Mouse (Mus musculus): Measurements from ENCODE around the gene Irgc1. TPM values are rescaled to one million over a fixed set of nuclear protein-coding genes. Genes with fewer than 3 reads are reported as not detected.
"Not testable (repeated sequence)": the region's sequence is repeated elsewhere in the genome, so short reads cannot be mapped to it uniquely, and the experiment has no call there.

Irgc1 gene
- not detected in 2 replicates for polyA plus RNA-seq (2015; fragmentation: Nextera tagmentation; extraction: Ambion mirVana)

GRCm38 (mm10) chr7:24451855-24452311, at the start of gene Irgc1:
Gene Irgc1 (minus strand): TSS chr7:24452297.
- Histone ChIP-seq H3K4me3 (ENCODE audit: low read depth, low read length) (no peak within 1 kb of the TSS), H3K27me3 (ENCODE audit: control insufficient read depth, insufficient read depth, low read depth, low read length) (no peaks in the 10 kb centered on the region), H3K4me1 (ENCODE audit: control insufficient read depth, low read depth, low read length) (peaks cover 4% of the 10 kb centered on the region), H3K4me2 (ENCODE audit: low read depth, low read length) (no peak within 1 kb of the TSS), H3K9ac (ENCODE audit: low read depth, low read length) (no peak within 1 kb of the TSS), H3K9me3 (replicated peaks; ENCODE audit: control insufficient read depth, low read length) (no peaks in the 10 kb centered on the region), H3K27ac (ENCODE audit: low read length) (no peak within 1 kb of the TSS), H3K36me3 (ENCODE audit: control insufficient read depth, insufficient read depth) (no peaks in the 10 kb centered on the region)
- 54% methylated on average over 9 of the region's 9 CpGs for WGBS (ENCODE audit: insufficient replicate concordance)
- ATAC-seq (ENCODE audit: low read depth): no peak

- no peaks in the 10 kb centered on the region for H3K36me3 ChIP-seq (ENCODE audit: control insufficient read depth, insufficient read depth)
- ATAC-seq (ENCODE audit: low read depth): no peak
- H3K4me1 ChIP-seq (ENCODE audit: control insufficient read depth, low read depth, low read length): peaks cover 8% of the 10 kb centered on the region
- H3K9me3 ChIP-seq (replicated peaks; ENCODE audit: control insufficient read depth, low read length): no peaks in the 10 kb centered on the region; the same call in 1 of the 2 replicates
- H3K27me3 ChIP-seq (ENCODE audit: control insufficient read depth, insufficient read depth, low read depth, low read length): peaks cover 45% of the 10 kb centered on the region
- WGBS (ENCODE audit: insufficient replicate concordance): 35% methylated on average over 21 of the region's 21 CpGs
- H3K27ac ChIP-seq (ENCODE audit: low read length): no peak overlapping the region
- no peak overlapping the region for H3K9ac ChIP-seq (ENCODE audit: low read depth, low read length)
- no peak overlapping the region for H3K4me3 ChIP-seq (ENCODE audit: low read depth, low read length)
- no peak overlapping the region for H3K4me2 ChIP-seq (ENCODE audit: low read depth, low read length)
These were observed 49.4 kb upstream of the Irgc1 start for GRCm38 (mm10) chr7:24501492-24501891.

DNA sequence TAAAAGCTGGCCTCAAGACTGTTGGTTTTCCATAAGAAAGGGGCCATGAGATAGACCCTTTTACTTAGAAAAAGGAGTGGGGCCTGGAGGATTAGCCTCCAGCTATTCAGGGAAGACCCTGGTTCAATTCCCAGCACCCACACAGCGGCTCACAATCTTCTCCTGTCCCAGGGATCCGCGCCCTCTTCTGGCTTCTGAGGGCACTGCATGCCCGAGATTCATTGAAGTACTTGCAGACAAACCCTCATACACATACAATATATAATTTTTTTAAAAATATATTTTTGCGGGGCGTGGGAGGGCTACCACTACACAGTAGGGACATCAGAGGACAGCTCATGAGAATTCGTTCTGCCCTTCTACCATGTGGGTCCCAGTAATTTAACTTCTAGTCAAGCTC, 48.8 kb upstream of the Irgc1 start:
- no peak overlapping the region for H3K4me2 ChIP-seq (ENCODE audit: low read depth, low read length)
- H3K27ac ChIP-seq (ENCODE audit: low read length): no peak overlapping the region
- WGBS (ENCODE audit: insufficient replicate concordance): 18% methylated on average over 7 of the region's 7 CpGs
- H3K9me3 ChIP-seq (replicated peaks; ENCODE audit: control insufficient read depth, low read length): no peaks in the 10 kb centered on the region; the same call in 1 of the 2 replicates
- peaks cover 45% of the 10 kb centered on the region for H3K27me3 ChIP-seq (ENCODE audit: control insufficient read depth, insufficient read depth, low read depth, low read length)
- ATAC-seq (ENCODE audit: low read depth): no peak
- H3K36me3 ChIP-seq (ENCODE audit: control insufficient read depth, insufficient read depth): no peaks in the 10 kb centered on the region
- no peak overlapping the region for H3K9ac ChIP-seq (ENCODE audit: low read depth, low read length)
- no peak overlapping the region for H3K4me3 ChIP-seq (ENCODE audit: low read depth, low read length)
- H3K4me1 ChIP-seq (ENCODE audit: control insufficient read depth, low read depth, low read length): peaks cover 5% of the 10 kb centered on the region

- Histone ChIP-seq H3K9me3 (replicated peaks; ENCODE audit: control insufficient read depth, low read length) (no peaks in the 10 kb centered on the region; the same call in 1 of the 2 replicates), H3K4me3 (ENCODE audit: low read depth, low read length) (no peak overlapping the region), H3K4me2 (ENCODE audit: low read depth, low read length) (no peak overlapping the region), H3K9ac (ENCODE audit: low read depth, low read length) (no peak overlapping the region), H3K4me1 (ENCODE audit: control insufficient read depth, low read depth, low read length) (peaks cover 4% of the 10 kb centered on the region), H3K27ac (ENCODE audit: low read length) (no peak overlapping the region), H3K36me3 (ENCODE audit: control insufficient read depth, insufficient read depth) (no peaks in the 10 kb centered on the region), H3K27me3 (ENCODE audit: control insufficient read depth, insufficient read depth, low read depth, low read length) (peaks cover 45% of the 10 kb centered on the region)
- ATAC-seq (ENCODE audit: low read depth): no peak
- 10% methylated on average over 43 of the region's 43 CpGs for WGBS (ENCODE audit: insufficient replicate concordance)
These were observed 47.9 kb upstream of the Irgc1 start for GRCm38 (mm10) chr7:24499856-24500577.

DNA sequence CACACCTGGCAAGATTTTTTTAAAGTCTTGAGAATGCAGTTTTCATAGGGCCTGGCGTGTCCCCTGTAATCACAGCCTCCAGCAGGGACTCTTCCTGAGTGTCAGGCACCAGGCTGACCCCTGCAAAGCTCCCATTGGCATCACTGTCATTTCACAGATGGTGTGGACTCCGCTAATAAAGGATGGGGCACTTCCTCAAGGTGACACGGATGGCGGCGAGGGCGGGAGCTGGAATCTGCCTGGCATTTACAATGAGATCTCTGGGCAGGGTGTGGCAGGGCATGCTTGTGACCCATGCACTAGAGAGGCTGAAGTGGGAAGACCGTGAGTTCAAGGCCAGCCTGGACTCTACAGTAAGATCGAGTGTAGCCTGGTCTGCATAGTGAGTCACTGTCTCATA, 36.2 kb upstream of the Irgc1 start:
- no peak overlapping the region for H3K4me2 ChIP-seq (ENCODE audit: low read depth, low read length)
- no peaks in the 10 kb centered on the region; the same call in 1 of the 2 replicates for H3K4me1 ChIP-seq (ENCODE audit: control insufficient read depth, low read depth, low read length)
- H3K27me3 ChIP-seq (ENCODE audit: control insufficient read depth, insufficient read depth, low read depth, low read length): peaks cover 13% of the 10 kb centered on the region
- no peak for ATAC-seq (ENCODE audit: low read depth)
- no peak overlapping the region for H3K4me3 ChIP-seq (ENCODE audit: low read depth, low read length)
- no peaks in the 10 kb centered on the region for H3K36me3 ChIP-seq (ENCODE audit: control insufficient read depth, insufficient read depth)
- 69% methylated on average over 8 of the region's 8 CpGs for WGBS (ENCODE audit: insufficient replicate concordance)
- H3K9me3 ChIP-seq (replicated peaks; ENCODE audit: control insufficient read depth, low read length): no peaks in the 10 kb centered on the region
- no peak overlapping the region for H3K9ac ChIP-seq (ENCODE audit: low read depth, low read length)
- H3K27ac ChIP-seq (ENCODE audit: low read length): no peak overlapping the region

GRCm38 (mm10) chr7:24487403-24487802, 35.3 kb upstream of the Irgc1 start:
- no peak for ATAC-seq (ENCODE audit: low read depth)
- Histone ChIP-seq H3K4me3 (ENCODE audit: low read depth, low read length) (no peak overlapping the region), H3K4me2 (ENCODE audit: low read depth, low read length) (no peak overlapping the region), H3K4me1 (ENCODE audit: control insufficient read depth, low read depth, low read length) (no peaks in the 10 kb centered on the region; the same call in 1 of the 2 replicates), H3K9me3 (replicated peaks; ENCODE audit: control insufficient read depth, low read length) (no peaks in the 10 kb centered on the region), H3K27ac (ENCODE audit: low read length) (no peak overlapping the region), H3K27me3 (ENCODE audit: control insufficient read depth, insufficient read depth, low read depth, low read length) (peaks cover 21% of the 10 kb centered on the region), H3K9ac (ENCODE audit: low read depth, low read length) (no peak overlapping the region), H3K36me3 (ENCODE audit: control insufficient read depth, insufficient read depth) (no peaks in the 10 kb centered on the region)
- WGBS (ENCODE audit: insufficient replicate concordance): 22% methylated on average over 3 of the region's 3 CpGs

DNA sequence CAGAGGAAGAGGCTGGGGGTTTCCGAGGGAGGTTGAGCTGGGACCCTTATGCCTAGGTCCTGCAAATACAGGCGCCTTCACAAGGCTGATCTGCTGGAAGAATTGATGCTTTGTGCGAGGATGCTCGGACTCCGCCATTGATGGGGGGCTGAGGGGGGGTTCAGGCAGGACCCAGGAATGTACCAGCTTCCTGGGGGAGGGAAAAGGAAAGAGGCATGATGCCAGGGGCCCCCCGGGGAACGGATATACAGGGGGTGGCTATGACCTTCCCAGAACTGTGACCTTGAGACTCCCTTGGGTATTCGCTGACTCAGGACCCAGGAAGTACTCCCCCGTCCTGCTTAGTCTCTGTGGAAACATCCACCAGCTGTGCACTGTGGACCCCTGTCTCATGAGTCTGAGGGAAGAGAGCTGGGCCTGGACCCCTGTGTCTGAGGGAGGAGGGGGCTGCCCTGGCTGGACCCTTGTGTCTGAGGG, 34.6 kb upstream of the Irgc1 start:
- no peak for ATAC-seq (ENCODE audit: low read depth)
- Histone ChIP-seq H3K4me1 (ENCODE audit: control insufficient read depth, low read depth, low read length) (peaks cover 5% of the 10 kb centered on the region), H3K27ac (ENCODE audit: low read length) (no peak overlapping the region), H3K9ac (ENCODE audit: low read depth, low read length) (no peak overlapping the region), H3K9me3 (replicated peaks; ENCODE audit: control insufficient read depth, low read length) (no peaks in the 10 kb centered on the region), H3K27me3 (ENCODE audit: control insufficient read depth, insufficient read depth, low read depth, low read length) (peaks cover 29% of the 10 kb centered on the region), H3K36me3 (ENCODE audit: control insufficient read depth, insufficient read depth) (no peaks in the 10 kb centered on the region), H3K4me3 (ENCODE audit: low read depth, low read length) (no peak overlapping the region), H3K4me2 (ENCODE audit: low read depth, low read length) (no peak overlapping the region)
- 50% methylated on average over 9 of the region's 9 CpGs for WGBS (ENCODE audit: insufficient replicate concordance)

- H3K4me2 ChIP-seq (ENCODE audit: low read depth, low read length): no peak overlapping the region
- peaks cover 40% of the 10 kb centered on the region for H3K27me3 ChIP-seq (ENCODE audit: control insufficient read depth, insufficient read depth, low read depth, low read length)
- no peaks in the 10 kb centered on the region for H3K9me3 ChIP-seq (replicated peaks; ENCODE audit: control insufficient read depth, low read length)
- H3K27ac ChIP-seq (ENCODE audit: low read length): no peak overlapping the region
- no peak for ATAC-seq (ENCODE audit: low read depth)
- no peak overlapping the region for H3K4me3 ChIP-seq (ENCODE audit: low read depth, low read length)
- no peaks in the 10 kb centered on the region for H3K36me3 ChIP-seq (ENCODE audit: control insufficient read depth, insufficient read depth)
- H3K4me1 ChIP-seq (ENCODE audit: control insufficient read depth, low read depth, low read length): peaks cover 8% of the 10 kb centered on the region
- H3K9ac ChIP-seq (ENCODE audit: low read depth, low read length): no peak overlapping the region
- WGBS (ENCODE audit: insufficient replicate concordance): 55% methylated on average over 9 of the region's 9 CpGs
These were observed 33.4 kb upstream of the Irgc1 start for GRCm38 (mm10) chr7:24485481-24485880.

DNA sequence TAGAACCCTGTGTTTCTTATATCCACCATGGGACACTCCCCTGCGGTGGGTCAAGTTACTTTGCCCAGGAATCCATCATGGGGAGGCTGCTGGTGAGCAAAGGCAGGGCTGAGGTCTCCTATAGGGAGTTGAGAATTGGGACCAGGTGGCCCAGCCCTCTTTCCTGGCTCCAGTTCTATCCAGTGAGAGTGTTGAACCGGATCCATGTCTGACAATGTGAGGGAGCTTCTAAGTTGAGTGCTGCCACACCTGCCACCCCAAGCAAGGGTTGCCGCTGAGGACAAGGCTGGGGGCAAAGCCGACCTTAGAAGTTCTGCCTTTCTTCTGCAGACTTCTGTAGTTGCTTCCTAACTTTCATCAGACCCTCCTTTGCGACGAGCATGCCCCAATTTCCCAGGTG, 31.2 kb upstream of the Irgc1 start:
- H3K4me1 ChIP-seq (ENCODE audit: control insufficient read depth, low read depth, low read length); H3K36me3 ChIP-seq (ENCODE audit: control insufficient read depth, insufficient read depth); H3K4me2 ChIP-seq (ENCODE audit: low read depth, low read length); ATAC-seq (ENCODE audit: low read depth); H3K9me3 ChIP-seq (replicated peaks; ENCODE audit: control insufficient read depth, low read length); H3K9ac ChIP-seq (ENCODE audit: low read depth, low read length); H3K27ac ChIP-seq (ENCODE audit: low read length); H3K4me3 ChIP-seq (ENCODE audit: low read depth, low read length): not testable (repeated sequence)
- peaks cover 46% of the 10 kb centered on the region for H3K27me3 ChIP-seq (ENCODE audit: control insufficient read depth, insufficient read depth, low read depth, low read length)
- WGBS (ENCODE audit: insufficient replicate concordance): 40% methylated on average over 6 of the region's 6 CpGs
